Mouse (Mus musculus): ENCODE results near the gene Ube2d3.
"Not testable (repeated sequence)": the region's sequence is repeated elsewhere in the genome, so short reads cannot be mapped to it uniquely, and the experiment has no call there.

Gene Ube2d3

GRCm38 (mm10) chr3:135497956-135498355, 60.0 kb downstream of the Ube2d3 start:
- DNase-seq: not testable (repeated sequence)

GRCm38 (mm10) chr3:135498891-135499290, 60.9 kb downstream of the Ube2d3 start:
- DNase-seq: no peak

GRCm38 (mm10) chr3:135503160-135503559, 65.2 kb downstream of the Ube2d3 start:
- DNase-seq: no peak

- peak; percentile 22 for DNase-seq
These were observed 67.5 kb downstream of the Ube2d3 start for GRCm38 (mm10) chr3:135505369-135505909.

- DNase-seq: no peak
These were observed 68.0 kb downstream of the Ube2d3 start for GRCm38 (mm10) chr3:135505916-135506482.

- no peak for DNase-seq
These were observed 69.6 kb downstream of the Ube2d3 start for GRCm38 (mm10) chr3:135507506-135507905.

- no peak for DNase-seq
These were observed 70.2 kb downstream of the Ube2d3 start for GRCm38 (mm10) chr3:135508191-135508590.

- DNase-seq: no peak
These were observed 72.4 kb downstream of the Ube2d3 start for GRCm38 (mm10) chr3:135510372-135510771.

- no peak for DNase-seq
These were observed 73.7 kb downstream of the Ube2d3 start for GRCm38 (mm10) chr3:135511683-135512082.

GRCm38 (mm10) chr3:135513270-135513669, 75.3 kb downstream of the Ube2d3 start:
- peak; percentile 10 for DNase-seq

GRCm38 (mm10) chr3:135513800-135514425, 76.0 kb downstream of the Ube2d3 start:
- no peak for DNase-seq

- no peak for DNase-seq
These were observed 77.3 kb downstream of the Ube2d3 start for GRCm38 (mm10) chr3:135515246-135515645.

- no peak for DNase-seq
These were observed 78.9 kb downstream of the Ube2d3 start for GRCm38 (mm10) chr3:135516891-135517290.
